Mouse (Mus musculus): ENCODE measurements around the gene Paxx. TPM values are rescaled to one million over a fixed set of nuclear protein-coding genes. Genes with fewer than 3 reads are reported as not detected.
"Not testable (repeated sequence)": the region's sequence is repeated elsewhere in the genome, so short reads cannot be mapped to it uniquely, and the experiment has no call there.

Paxx gene
- total RNA-seq, 2 experiments from 2014 or later = 23.0 to 23.4 TPM

- peak in 1 of 2 experiments; percentile 17 for DNase-seq
- intact Hi-C loops (cut with DNase I) = loop anchor here (2.0 kb wide), 1 partner anchor 128 kb away; no protein-coding TSS in a partner anchor
Observed at GRCm38 (mm10) chr2:25422587-25423410, 38.1 kb downstream of the Paxx start, which contains the start of gene Fut7. Gene Fut7, plus strand, starts transcription at chr2:25423267.

- intact Hi-C loops (cut with DNase I) = loop anchor here (2.0 kb wide), 1 partner anchor 129 kb away; no protein-coding TSS in a partner anchor
- DNase-seq = peak in 1 of 2 experiments; percentile 31
Observed at GRCm38 (mm10) chr2:25421896-25422295, 39.0 kb downstream of the Paxx start.

DNA sequence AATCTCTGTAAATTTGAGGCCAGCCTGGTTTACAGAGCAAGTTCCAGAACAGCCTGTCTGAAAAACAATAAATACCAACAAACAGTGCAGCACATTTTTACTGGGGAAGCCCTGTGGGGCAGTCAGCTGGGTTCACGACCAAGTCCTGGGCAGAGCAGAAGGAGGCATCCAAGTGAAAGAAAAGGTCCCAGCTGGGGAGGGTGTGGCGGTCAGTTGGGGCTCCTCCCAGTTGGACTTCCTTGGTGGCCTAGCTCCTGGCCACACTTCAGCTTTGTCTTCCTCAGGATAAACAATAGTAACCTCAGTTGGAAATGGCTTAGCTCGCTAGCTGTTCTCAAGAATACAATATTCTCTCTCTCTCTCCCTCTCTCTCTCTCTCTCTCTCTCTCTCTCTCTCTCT lies 43.5 kb downstream of the Paxx start:
- DNase-seq = peak in 1 of 2 experiments; percentile 24
- intact Hi-C loops (cut with DNase I) = no loop called here

DNA sequence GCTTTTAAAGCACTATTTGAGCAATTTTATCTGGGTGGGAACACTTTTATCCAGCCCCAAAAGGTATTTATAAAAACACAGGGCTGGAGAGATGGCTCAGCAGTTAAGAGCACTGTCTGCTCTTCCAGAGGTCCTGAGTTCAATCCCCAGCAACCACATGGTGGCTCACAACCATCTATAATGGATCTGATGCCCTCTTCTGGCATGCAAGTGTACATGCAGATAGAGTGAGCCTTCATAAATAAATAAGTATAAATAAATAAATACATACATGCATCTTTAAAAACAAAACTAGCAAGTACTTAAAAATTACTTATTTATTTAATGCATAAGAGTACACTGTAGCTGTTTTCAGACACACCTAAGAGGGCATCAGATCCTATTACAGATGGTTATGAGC lies 47.5 kb downstream of the Paxx start:
- intact Hi-C loops (cut with DNase I) = loop anchor here (5.0 kb wide), 1 partner anchor 36 kb away; no protein-coding TSS in a partner anchor
- DNase-seq = not testable (repeated sequence)

GRCm38 (mm10) chr2:25408908-25409307 lies 52.0 kb downstream of the Paxx start:
- no peak for DNase-seq
- intact Hi-C loops (cut with DNase I) = loop anchor here (5.0 kb wide), 1 partner anchor 132 kb away; no protein-coding TSS in a partner anchor

Small RNA genes within 50 kb of the gene (microRNA-seq; reads per million reads assigned to microRNA genes)
- 0.67 to 2.2 reads per million in 2 experiments for gene Mir3087 (ENCODE audit: borderline number of aligned reads in 2 of 2)

Other genes starting within 250 kb of the Paxx start
- gene Nelfb, start 249.6 kb downstream of the Paxx start, total RNA-seq (2021) = 10 to 100 TPM; 38.7 to 39.9 TPM
- not detected for gene Stpg3, start 246.5 kb downstream of the Paxx start, total RNA-seq (2021)
- gene Fam166a, start 242.3 kb downstream of the Paxx start, total RNA-seq (2021) = not detected
- gene Tubb4b, start 236.4 kb downstream of the Paxx start, total RNA-seq (2021) = 100 to 1,000 TPM; 240 to 254 TPM
- not detected for gene Slc34a3, start 226.7 kb downstream of the Paxx start, total RNA-seq (2021)
- gene Rnf224, start 224.3 kb downstream of the Paxx start, total RNA-seq (2021) = not detected
- under 1 TPM; 0.27 to 0.44 TPM for gene Rnf208, start 218.8 kb downstream of the Paxx start, total RNA-seq (2021)
- not detected for gene Cysrt1, start 218.6 kb downstream of the Paxx start, total RNA-seq (2021)
- gene AL732309.1, start 214.2 kb downstream of the Paxx start, total RNA-seq (2021) = 1 to 10 TPM; 1.2 to 2.2 TPM
- gene Tmem203, start 205.7 kb downstream of the Paxx start, total RNA-seq (2021) = 10 to 100 TPM; 13.4 to 15.1 TPM
- 1 to 10 TPM; 4.8 to 8.6 TPM for gene Tprn, start 198.5 kb downstream of the Paxx start, total RNA-seq (2021)
- 10 to 100 TPM; 37.4 to 44.0 TPM for gene Ssna1, start 188.7 kb downstream of the Paxx start, total RNA-seq (2021)
- 10 to 100 TPM; 38.6 to 39.1 TPM for gene Anapc2, start 188.6 kb downstream of the Paxx start, total RNA-seq (2021)
- not detected for gene Tmem210, start 172.9 kb downstream of the Paxx start, total RNA-seq (2021)
- not detected for gene Lrrc26, start 171.2 kb downstream of the Paxx start, total RNA-seq (2021)
- gene Grin1, start 141.9 kb downstream of the Paxx start, total RNA-seq (2021) = not detected
- gene Man1b1, start 128.8 kb downstream of the Paxx start, total RNA-seq (2021) = 10 to 100 TPM; 21.9 to 23.2 TPM
- gene Dpp7, start 104.7 kb downstream of the Paxx start, total RNA-seq (2021) = 1 to 10 TPM; 3.4 to 3.7 TPM
- gene Uap1l1, start 95.4 kb downstream of the Paxx start, total RNA-seq (2021) = 1 to 10 TPM; 6.7 to 8.6 TPM
- gene Sapcd2, start 88.8 kb downstream of the Paxx start, total RNA-seq (2021) = under 1 TPM; 0.46 to 0.56 TPM
- gene Entpd2, start 65.2 kb downstream of the Paxx start, total RNA-seq (2021) = 10 to 100 TPM; 14.5 to 15.4 TPM
- gene Npdc1, start 61.7 kb downstream of the Paxx start, total RNA-seq (2021) = 10 to 100 TPM; 27.3 to 27.8 TPM
- under 1 TPM; 0.27 to 0.36 TPM for gene Fut7, start 37.8 kb downstream of the Paxx start, total RNA-seq (2021)
- gene Abca2, start 32.4 kb downstream of the Paxx start, total RNA-seq (2021) = 10 to 100 TPM; 35.5 to 39.9 TPM
- 1 to 10 TPM; 1.2 to 1.6 TPM for gene Clic3, start 4.3 kb downstream of the Paxx start, total RNA-seq (2021)
- gene Ptgds, start 9.0 kb upstream of the Paxx start, total RNA-seq (2021) = 100 to 1,000 TPM; 189 to 202 TPM
- gene Lcn12, start 32.8 kb upstream of the Paxx start, total RNA-seq (2021) = not detected
- gene Fbxw5, start 39.7 kb upstream of the Paxx start, total RNA-seq (2021) = 10 to 100 TPM; 82.7 to 92.8 TPM
- 1 to 10 TPM; 1.5 to 1.6 TPM for gene C8g, start 40.6 kb upstream of the Paxx start, total RNA-seq (2021)
- gene Traf2, start 85.8 kb upstream of the Paxx start, total RNA-seq (2021) = 10 to 100 TPM; 14.3 to 14.6 TPM
- 100 to 1,000 TPM; 215 to 227 TPM for gene Edf1, start 96.8 kb upstream of the Paxx start, total RNA-seq (2021)
- 1 to 10 TPM in 1 of 2 experiments, under 1 TPM in 1; 0.65 to 2.5 TPM for gene Mamdc4, start 113.8 kb upstream of the Paxx start, total RNA-seq (2021)
- 10 to 100 TPM; 64.1 to 67.4 TPM for gene Phpt1, start 114.1 kb upstream of the Paxx start, total RNA-seq (2021)
- under 1 TPM; 0.08 TPM for gene Ajm1, start 120.7 kb upstream of the Paxx start, total RNA-seq (2021)
- 10 to 100 TPM; 60.9 to 62.5 TPM for gene Rabl6, start 147.4 kb upstream of the Paxx start, total RNA-seq (2021)
- not detected for gene Ccdc183, start 156.6 kb upstream of the Paxx start, total RNA-seq (2021)
- gene Tmem141, start 160.9 kb upstream of the Paxx start, total RNA-seq (2021) = 10 to 100 TPM; 24.1 to 29.5 TPM
- 1 to 10 TPM; 5.2 to 7.5 TPM for gene Fcna, start 166.9 kb upstream of the Paxx start, total RNA-seq (2021)
- under 1 TPM in 1 of 2 experiments, not detected in 1; 0.73 TPM for gene Lcn8, start 192.0 kb upstream of the Paxx start, total RNA-seq (2021)
- not detected for gene Lcn5, start 196.9 kb upstream of the Paxx start, total RNA-seq (2021)
- gene Lcn6, start 215.7 kb upstream of the Paxx start, total RNA-seq (2021) = not detected
- gene Lcn10, start 221.6 kb upstream of the Paxx start, total RNA-seq (2021) = not detected
- not detected for gene Obp2a, start 238.9 kb upstream of the Paxx start, total RNA-seq (2021)
- 10 to 100 TPM; 12.2 to 13.4 TPM for gene Bmyc, start 245.6 kb upstream of the Paxx start, total RNA-seq (2021)